Mouse (Mus musculus): ENCODE data around the gene Gm11733. TPM values are rescaled to one million over a fixed set of nuclear protein-coding genes. Genes with fewer than 3 reads are reported as not detected.
"Not testable (repeated sequence)": the region's sequence is repeated elsewhere in the genome, so short reads cannot be mapped to it uniquely, and the experiment has no call there.

The Gm11733 gene
- total and polyA plus RNA-seq, 2 experiments from 2014 or later: 0.08 TPM; not detected in 1

DNA sequence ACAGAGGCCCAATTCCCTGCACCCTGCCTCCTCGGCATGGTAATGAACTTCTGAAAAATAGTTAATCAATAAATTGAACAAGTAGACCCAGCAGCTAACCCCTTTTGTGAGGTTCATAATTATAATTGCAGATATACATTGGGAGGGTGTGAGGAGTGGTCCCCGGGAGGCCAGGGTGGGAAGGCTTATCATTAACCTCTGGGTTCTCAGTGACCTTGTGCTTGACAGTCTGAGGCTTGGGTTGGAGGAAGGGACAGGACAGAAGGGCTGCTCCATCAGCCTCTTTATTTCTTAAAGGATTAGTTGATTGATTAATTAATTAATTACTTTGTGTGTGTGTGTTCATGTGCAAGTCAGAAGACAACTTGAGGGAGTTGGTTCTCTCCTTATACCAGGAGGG is 40.1 kb upstream of the Gm11733 start:
- no peak for ATAC-seq (ENCODE audit: insufficient read depth, low read depth)
- H3K4me3 ChIP-seq (ENCODE audit: low read depth, low read length): no peak overlapping the region
- peaks cover 8% of the 10 kb centered on the region; the same call in 1 of the 2 replicates for H3K27me3 ChIP-seq (ENCODE audit: control insufficient read depth, insufficient read depth, low read length)
- no peak overlapping the region for H3K9ac ChIP-seq (replicated peaks; ENCODE audit: low read depth, low read length)
- WGBS: 76% methylated on average over 2 of the region's 2 CpGs
- no peak for DNase-seq (ENCODE audit: low spot score)
- no peak for TF ChIP-seq EP300 (IDR thresholded peaks at IDR 0.05; ENCODE audit: low read depth)
- no peak overlapping the region for H3K4me2 ChIP-seq (ENCODE audit: low read depth, low read length)
- no peak overlapping the region for H3K27ac ChIP-seq (ENCODE audit: low read depth)
- no peaks in the 10 kb centered on the region for H3K4me1 ChIP-seq (ENCODE audit: control insufficient read depth, insufficient read depth)
- H3K9me3 ChIP-seq (replicated peaks; ENCODE audit: control insufficient read depth, low read length): no peaks in the 10 kb centered on the region
- H3K36me3 ChIP-seq (replicated peaks; ENCODE audit: control insufficient read depth, insufficient read depth, low read length): no peaks in the 10 kb centered on the region

DNA sequence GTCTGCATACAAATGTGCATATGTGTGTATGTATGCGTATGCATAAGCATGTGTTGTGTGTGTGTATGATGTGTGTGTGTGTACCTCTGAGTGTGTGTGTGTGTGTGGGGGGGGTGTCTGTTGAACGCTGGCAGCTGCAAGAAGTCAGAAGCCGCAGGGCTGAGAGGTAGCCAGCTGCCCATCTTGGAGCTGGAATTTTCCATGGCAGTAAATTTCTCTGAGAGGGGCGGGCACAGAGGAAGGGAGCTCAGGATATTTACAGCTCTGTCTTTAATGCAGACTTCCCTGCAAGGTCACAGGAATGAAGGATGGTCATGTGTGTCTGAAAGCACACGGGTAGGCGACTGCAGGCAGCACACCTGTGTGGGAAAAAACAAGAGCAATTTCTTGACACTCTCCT is 38.5 kb upstream of the Gm11733 start:
- 37% methylated on average over 6 of the region's 6 CpGs for WGBS
- H3K36me3 ChIP-seq (replicated peaks; ENCODE audit: control insufficient read depth, insufficient read depth, low read length): no peaks in the 10 kb centered on the region
- DNase-seq (ENCODE audit: low spot score): no peak
- no peak overlapping the region for H3K27ac ChIP-seq (ENCODE audit: low read depth)
- H3K27me3 ChIP-seq (ENCODE audit: control insufficient read depth, insufficient read depth, low read length): peaks cover 6% of the 10 kb centered on the region; the same call in 1 of the 2 replicates
- H3K4me1 ChIP-seq (ENCODE audit: control insufficient read depth, insufficient read depth): no peaks in the 10 kb centered on the region
- no peak overlapping the region for H3K9ac ChIP-seq (replicated peaks; ENCODE audit: low read depth, low read length)
- no peak overlapping the region for H3K4me2 ChIP-seq (ENCODE audit: low read depth, low read length)
- no peak overlapping the region for H3K4me3 ChIP-seq (ENCODE audit: low read depth, low read length)
- ATAC-seq (ENCODE audit: insufficient read depth, low read depth): no peak
- H3K9me3 ChIP-seq (replicated peaks; ENCODE audit: control insufficient read depth, low read length): no peaks in the 10 kb centered on the region
- no peak for TF ChIP-seq CTCF (IDR thresholded peaks at IDR 0.05; ENCODE audit: low read depth)

- DNase-seq (ENCODE audit: low spot score) (no peak), ATAC-seq (ENCODE audit: insufficient read depth, low read depth) (no peak)
- Histone ChIP-seq H3K27me3 (ENCODE audit: control insufficient read depth, insufficient read depth, low read length) (peaks cover 31% of the 10 kb centered on the region), H3K9me3 (replicated peaks; ENCODE audit: control insufficient read depth, low read length) (no peaks in the 10 kb centered on the region), H3K36me3 (replicated peaks; ENCODE audit: control insufficient read depth, insufficient read depth, low read length) (no peaks in the 10 kb centered on the region), H3K4me1 (ENCODE audit: control insufficient read depth, insufficient read depth) (no peaks in the 10 kb centered on the region), H3K9ac (replicated peaks; ENCODE audit: low read depth, low read length) (no peak overlapping the region), H3K4me2 (ENCODE audit: low read depth, low read length) (no peak overlapping the region), H3K4me3 (ENCODE audit: low read depth, low read length) (no peak overlapping the region), H3K27ac (ENCODE audit: low read depth) (no peak overlapping the region)
- WGBS: 53% methylated on average over 10 of the region's 10 CpGs
- TF ChIP-seq CTCF (IDR thresholded peaks at IDR 0.05; ENCODE audit: low read depth): no peak
- TF ChIP-seq EP300 (IDR thresholded peaks at IDR 0.05; ENCODE audit: low read depth): no peak
Measured at GRCm38 (mm10) chr11:117454086-117454485, 30.1 kb upstream of the Gm11733 start.

DNA sequence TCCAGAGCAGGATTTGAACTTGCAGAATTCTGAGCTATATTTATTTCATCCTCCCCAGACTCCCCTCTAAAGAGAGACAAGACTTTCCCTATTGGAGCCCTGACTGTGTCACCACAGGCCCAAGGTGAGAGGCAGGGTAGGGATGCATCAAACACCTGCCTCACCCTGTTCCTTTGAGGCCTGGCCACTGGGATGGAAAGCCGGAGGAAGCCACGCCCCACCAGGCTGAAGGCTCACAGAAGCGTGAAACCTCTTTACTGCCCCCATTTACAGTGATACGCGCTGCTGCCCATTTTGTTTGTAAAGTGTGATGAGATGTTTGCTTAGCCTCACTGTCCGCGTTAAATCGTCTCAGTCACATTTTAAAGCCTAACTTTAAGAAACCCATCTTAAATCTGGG is 25.0 kb upstream of the Gm11733 start:
- no peak overlapping the region for H3K4me2 ChIP-seq (ENCODE audit: low read depth, low read length)
- 8% methylated on average over 8 of the region's 8 CpGs for WGBS
- H3K27me3 ChIP-seq (ENCODE audit: control insufficient read depth, insufficient read depth, low read length): peaks cover 52% of the 10 kb centered on the region
- no peaks in the 10 kb centered on the region for H3K4me1 ChIP-seq (ENCODE audit: control insufficient read depth, insufficient read depth)
- DNase-seq (ENCODE audit: low spot score): no peak
- no peak overlapping the region for H3K9ac ChIP-seq (replicated peaks; ENCODE audit: low read depth, low read length)
- H3K27ac ChIP-seq (ENCODE audit: low read depth): no peak overlapping the region
- no peak overlapping the region for H3K4me3 ChIP-seq (ENCODE audit: low read depth, low read length)
- no peak for ATAC-seq (ENCODE audit: insufficient read depth, low read depth)
- H3K36me3 ChIP-seq (replicated peaks; ENCODE audit: control insufficient read depth, insufficient read depth, low read length): no peaks in the 10 kb centered on the region
- H3K9me3 ChIP-seq (replicated peaks; ENCODE audit: control insufficient read depth, low read length): no peaks in the 10 kb centered on the region
- TF ChIP-seq EP300 (IDR thresholded peaks at IDR 0.05; ENCODE audit: low read depth) (no peak), CTCF (IDR thresholded peaks at IDR 0.05; ENCODE audit: low read depth) (no peak)

GRCm38 (mm10) chr11:117462202-117462864 is 21.8 kb upstream of the Gm11733 start:
- WGBS: 12% methylated on average over 16 of the region's 16 CpGs
- H3K27ac ChIP-seq (ENCODE audit: low read depth): no peak overlapping the region
- H3K27me3 ChIP-seq (ENCODE audit: control insufficient read depth, insufficient read depth, low read length): peaks cover 53% of the 10 kb centered on the region
- H3K9ac ChIP-seq (replicated peaks; ENCODE audit: low read depth, low read length): no peak overlapping the region
- H3K4me1 ChIP-seq (ENCODE audit: control insufficient read depth, insufficient read depth): no peaks in the 10 kb centered on the region
- ATAC-seq (ENCODE audit: insufficient read depth, low read depth) (no peak), DNase-seq (ENCODE audit: low spot score) (no peak)
- TF ChIP-seq CTCF (IDR thresholded peaks at IDR 0.05; ENCODE audit: low read depth): no peak
- TF ChIP-seq EP300 (IDR thresholded peaks at IDR 0.05; ENCODE audit: low read depth): no peak
- H3K4me2 ChIP-seq (ENCODE audit: low read depth, low read length): no peak overlapping the region
- no peaks in the 10 kb centered on the region for H3K9me3 ChIP-seq (replicated peaks; ENCODE audit: control insufficient read depth, low read length)
- no peaks in the 10 kb centered on the region for H3K36me3 ChIP-seq (replicated peaks; ENCODE audit: control insufficient read depth, insufficient read depth, low read length)
- no peak overlapping the region for H3K4me3 ChIP-seq (ENCODE audit: low read depth, low read length)

GRCm38 (mm10) chr11:117463416-117463815 is 20.8 kb upstream of the Gm11733 start:
- H3K9me3 ChIP-seq (replicated peaks; ENCODE audit: control insufficient read depth, low read length); H3K9ac ChIP-seq (replicated peaks; ENCODE audit: low read depth, low read length); H3K36me3 ChIP-seq (replicated peaks; ENCODE audit: control insufficient read depth, insufficient read depth, low read length); H3K27ac ChIP-seq (ENCODE audit: low read depth); H3K4me2 ChIP-seq (ENCODE audit: low read depth, low read length); DNase-seq (ENCODE audit: low spot score); ATAC-seq (ENCODE audit: insufficient read depth, low read depth); H3K4me1 ChIP-seq (ENCODE audit: control insufficient read depth, insufficient read depth); H3K4me3 ChIP-seq (ENCODE audit: low read depth, low read length): not testable (repeated sequence)
- H3K27me3 ChIP-seq (ENCODE audit: control insufficient read depth, insufficient read depth, low read length): peaks cover 53% of the 10 kb centered on the region
- 69% methylated on average over 4 of the region's 4 CpGs for WGBS
